Mouse (Mus musculus) midbrain, embryonic 15.5 days (tissue): ENCODE measurements around the gene Olfr467. TPM values are rescaled to one million over a fixed set of nuclear protein-coding genes. Genes with fewer than 3 reads are reported as not detected.

ENCODE experiments used
- polyA plus RNA-seq: library from polyadenylated mRNA; unstranded; fragments of >200 nt; fragmentation: Nextera tagmentation; extraction: Ambion mirVana; gene quantifications from 2 replicates; pipeline ENCODE4 v1.2.1, GENCODE M21; 2015

Olfr467 gene
- polyA plus RNA-seq, 1 experiment from 2014 or later = not detected

Other genes starting within 250 kb of the Olfr467 start
- 3.1 and 4.6 TPM in 2 replicates for gene Olfml1, start 244.8 kb upstream of the Olfr467 start, polyA plus RNA-seq
- gene Ppfibp2, start 217.1 kb upstream of the Olfr467 start, polyA plus RNA-seq = 1.5 and 1.7 TPM in 2 replicates
- not detected in 2 replicates for gene 5330417H12Rik, start 187.1 kb upstream of the Olfr467 start, polyA plus RNA-seq
- 0.19 TPM in 2 replicates for gene Cyb5r2, start 54.2 kb upstream of the Olfr467 start, polyA plus RNA-seq
- gene Ovch2, start 11.1 kb upstream of the Olfr467 start, polyA plus RNA-seq = not detected in 2 replicates
- not detected in 2 replicates for gene Olfr469, start 13.3 kb downstream of the Olfr467 start, polyA plus RNA-seq
- not detected in 2 replicates for gene Olfr470, start 35.2 kb downstream of the Olfr467 start, polyA plus RNA-seq
- not detected in 2 replicates for gene Olfr472, start 85.6 kb downstream of the Olfr467 start, polyA plus RNA-seq
- gene Olfr473, start 118.2 kb downstream of the Olfr467 start, polyA plus RNA-seq = not detected in 2 replicates
- not detected in 2 replicates for gene Olfr474, start 142.4 kb downstream of the Olfr467 start, polyA plus RNA-seq
- not detected in 2 replicates for gene Olfr476, start 152.5 kb downstream of the Olfr467 start, polyA plus RNA-seq
- gene Olfr477, start 174.4 kb downstream of the Olfr467 start, polyA plus RNA-seq = not detected in 2 replicates
- not detected in 2 replicates for gene Olfr478, start 221.7 kb downstream of the Olfr467 start, polyA plus RNA-seq
- gene Olfr479, start 238.4 kb downstream of the Olfr467 start, polyA plus RNA-seq = not detected in 2 replicates